Mouse (Mus musculus) cerebellum, adult (tissue): ENCODE measurements around the gene Stx4a.

Source experiments
- ATAC-seq: cut with Nextera tagmentation; 2 replicates; pipeline ENCODE4 v1.9.2; 2017; ENCODE audit warnings: mild to moderate bottlenecking, moderate library complexity, mixed read lengths; ENCODE audit not compliant: insufficient number of reproducible peaks, low FRiP score, low TSS enrichment

Gene Stx4a

GRCm38 (mm10) chr7:127850906-127851305, 26.8 kb downstream of the Stx4a start:
- ATAC-seq: no peak

- ATAC-seq: no peak
Measured at GRCm38 (mm10) chr7:127858258-127858657, 34.2 kb downstream of the Stx4a start.

- no peak for ATAC-seq
Measured at GRCm38 (mm10) chr7:127866434-127866833, 42.3 kb downstream of the Stx4a start.

GRCm38 (mm10) chr7:127867641-127868040, 43.5 kb downstream of the Stx4a start:
- no peak for ATAC-seq

- no peak for ATAC-seq
Measured at GRCm38 (mm10) chr7:127869149-127869810, 45.2 kb downstream of the Stx4a start.

GRCm38 (mm10) chr7:127870136-127870821, 46.2 kb downstream of the Stx4a start:
- ATAC-seq: no peak

GRCm38 (mm10) chr7:127874812-127875626, 50.9 kb downstream of the Stx4a start:
- ATAC-seq: peak; percentile 36; the same call in 1 of the 2 replicates

GRCm38 (mm10) chr7:127875627-127876001, 51.5 kb downstream of the Stx4a start:
- ATAC-seq: peak; percentile 86

- peak; percentile 53; the same call in 1 of the 2 replicates for ATAC-seq
Measured at GRCm38 (mm10) chr7:127876041-127876466, 52.0 kb downstream of the Stx4a start, which contains the start of gene Zfp646. Gene Zfp646, plus strand, starts transcription at chr7:127876221.

- ATAC-seq: peak; percentile 67
Measured at GRCm38 (mm10) chr7:127876467-127877348, 52.6 kb downstream of the Stx4a start, which contains the start of gene Zfp668. Gene Zfp668, minus strand, starts transcription at chr7:127876828.

- no peak for ATAC-seq
Measured at GRCm38 (mm10) chr7:127879301-127879700, 55.2 kb downstream of the Stx4a start.

GRCm38 (mm10) chr7:127880431-127880830, 56.3 kb downstream of the Stx4a start:
- ATAC-seq: no peak

- ATAC-seq: no peak
Measured at GRCm38 (mm10) chr7:127885951-127886350, 61.9 kb downstream of the Stx4a start.

GRCm38 (mm10) chr7:127886551-127886950, 62.5 kb downstream of the Stx4a start:
- no peak for ATAC-seq

- ATAC-seq: no peak
Measured at GRCm38 (mm10) chr7:127887191-127887590, 63.1 kb downstream of the Stx4a start.

GRCm38 (mm10) chr7:127887781-127888180, 63.7 kb downstream of the Stx4a start:
- ATAC-seq: no peak

GRCm38 (mm10) chr7:127888821-127889220, 64.7 kb downstream of the Stx4a start:
- no peak for ATAC-seq

- no peak for ATAC-seq
Measured at GRCm38 (mm10) chr7:127890798-127891197, 66.7 kb downstream of the Stx4a start, which contains the start of gene Prss53. Gene Prss53, minus strand, starts transcription at chr7:127890970.

GRCm38 (mm10) chr7:127894480-127894879, 70.4 kb downstream of the Stx4a start:
- ATAC-seq: no peak

- peak; percentile 96 for ATAC-seq
Measured at GRCm38 (mm10) chr7:127895442-127895841, 71.3 kb downstream of the Stx4a start, which contains the start of the genes Gm21974 and Vkorc1. Gene Gm21974, minus strand, starts transcription at chr7:127895454. Gene Vkorc1, minus strand, starts transcription at chr7:127895617.
